Mouse (Mus musculus) lung, embryonic 16.5 days (tissue): ENCODE results near the gene V1ra8. TPM values are rescaled to one million over a fixed set of nuclear protein-coding genes. Genes with fewer than 3 reads are reported as not detected.

Source experiments
- polyA plus RNA-seq: library from polyadenylated mRNA; unstranded; fragments of >200 nt; fragmentation: Nextera tagmentation; extraction: Ambion mirVana; gene quantifications from 2 replicates; pipeline ENCODE4 v1.2.1, GENCODE M21; 2015

Gene V1ra8
- polyA plus RNA-seq, 1 experiment from 2014 or later: not detected

Other genes starting within 250 kb of the V1ra8 start
- gene Vmn1r46, start 233.5 kb upstream of the V1ra8 start, polyA plus RNA-seq: not detected in 2 replicates
- gene Vmn1r47, start 186.6 kb upstream of the V1ra8 start, polyA plus RNA-seq: not detected in 2 replicates
- not detected in 2 replicates for gene Vmn1r48, start 166.0 kb upstream of the V1ra8 start, polyA plus RNA-seq
- gene Vmn1r49, start 124.3 kb upstream of the V1ra8 start, polyA plus RNA-seq: not detected in 2 replicates
- not detected in 2 replicates for gene Vmn1r50, start 101.4 kb upstream of the V1ra8 start, polyA plus RNA-seq
- gene Vmn1r51, start 80.2 kb upstream of the V1ra8 start, polyA plus RNA-seq: not detected in 2 replicates
- gene Vmn1r52, start 28.0 kb upstream of the V1ra8 start, polyA plus RNA-seq: not detected in 2 replicates
- 0.14 TPM in 1 of 2 replicates, not detected in the other for gene Vmn1r53, start 21.6 kb downstream of the V1ra8 start, polyA plus RNA-seq
- not detected in 2 replicates for gene Vmn1r54, start 43.5 kb downstream of the V1ra8 start, polyA plus RNA-seq
- gene BC048671, start 98.4 kb downstream of the V1ra8 start, polyA plus RNA-seq: not detected in 2 replicates
- gene Chst13, start 122.4 kb downstream of the V1ra8 start, polyA plus RNA-seq: 0.20 and 0.54 TPM in 2 replicates
- gene Uroc1, start 130.5 kb downstream of the V1ra8 start, polyA plus RNA-seq: 0.05 and 0.48 TPM in 2 replicates
- gene Zxdc, start 166.7 kb downstream of the V1ra8 start, polyA plus RNA-seq: 5.4 and 6.3 TPM in 2 replicates
- gene Cfap100, start 226.0 kb downstream of the V1ra8 start, polyA plus RNA-seq: 0.60 and 0.82 TPM in 2 replicates